Mouse (Mus musculus): ENCODE results near the gene Tmem38b. TPM values are rescaled to one million over a fixed set of nuclear protein-coding genes. Genes with fewer than 3 reads are reported as not detected.

The Tmem38b gene
- 13.0 and 13.5 TPM in 2 replicates for polyA plus RNA-seq (2014; fragmentation: Nextera tagmentation; extraction: Ambion mirVana)

- Histone ChIP-seq H3K36me3 (ENCODE audit: control insufficient read depth, insufficient read depth, low read length) (no peaks in the 10 kb centered on the region), H3K9ac (ENCODE audit: low read length) (peak within 1 kb of the TSS; percentile 84), H3K9me3 (ENCODE audit: control insufficient read depth, low read length) (no peaks in the 10 kb centered on the region), H3K27me3 (ENCODE audit: control insufficient read depth, insufficient read depth, low read length) (no peaks in the 10 kb centered on the region), H3K27ac (ENCODE audit: low read depth, low read length) (0 out of 2 replicates have a peak within 1 kb of the TSS, but pooled peaks have one; percentile 40), H3K4me3 (ENCODE audit: low read depth, low read length) (peak within 1 kb of the TSS; percentile 90), H3K4me2 (peak within 1 kb of the TSS; percentile 77), H3K4me1 (ENCODE audit: control insufficient read depth, insufficient read depth, low read length) (no peaks in the 10 kb centered on the region; the same call in 1 of the 2 replicates)
- WGBS = under 1% methylated on average over 55 of the region's 55 CpGs
- DNase-seq (ENCODE audit: low spot score, missing footprints) (peak; percentile 98), ATAC-seq (ENCODE audit: low FRiP score) (peak; percentile 93)
These were observed at the start of gene Tmem38b for GRCm38 (mm10) chr4:53825821-53826605. Gene Tmem38b (plus strand): TSS chr4:53826045.

DNA sequence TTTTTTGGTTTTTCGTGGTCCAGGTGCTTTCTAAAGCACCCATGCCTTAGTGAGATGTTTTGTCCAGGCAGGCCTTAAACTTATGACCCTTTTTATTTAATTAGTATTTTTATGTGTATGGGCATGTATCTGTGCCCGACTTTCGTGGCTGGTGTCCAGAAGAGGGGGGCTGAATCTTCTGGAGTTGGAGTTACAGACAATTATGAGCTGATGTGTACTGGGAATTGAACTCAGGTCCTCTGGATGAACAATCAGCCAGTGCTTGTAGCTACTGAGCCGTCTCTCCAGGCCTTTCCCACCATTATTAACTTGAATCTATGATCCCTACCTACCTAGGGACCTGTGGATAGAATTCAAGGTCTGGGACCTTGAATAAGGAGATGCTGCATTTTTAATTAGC is 44.4 kb upstream of the Tmem38b start:
- peaks cover 24% of the 10 kb centered on the region for H3K27me3 ChIP-seq (ENCODE audit: control insufficient read depth, insufficient read depth, low read length)

DNA sequence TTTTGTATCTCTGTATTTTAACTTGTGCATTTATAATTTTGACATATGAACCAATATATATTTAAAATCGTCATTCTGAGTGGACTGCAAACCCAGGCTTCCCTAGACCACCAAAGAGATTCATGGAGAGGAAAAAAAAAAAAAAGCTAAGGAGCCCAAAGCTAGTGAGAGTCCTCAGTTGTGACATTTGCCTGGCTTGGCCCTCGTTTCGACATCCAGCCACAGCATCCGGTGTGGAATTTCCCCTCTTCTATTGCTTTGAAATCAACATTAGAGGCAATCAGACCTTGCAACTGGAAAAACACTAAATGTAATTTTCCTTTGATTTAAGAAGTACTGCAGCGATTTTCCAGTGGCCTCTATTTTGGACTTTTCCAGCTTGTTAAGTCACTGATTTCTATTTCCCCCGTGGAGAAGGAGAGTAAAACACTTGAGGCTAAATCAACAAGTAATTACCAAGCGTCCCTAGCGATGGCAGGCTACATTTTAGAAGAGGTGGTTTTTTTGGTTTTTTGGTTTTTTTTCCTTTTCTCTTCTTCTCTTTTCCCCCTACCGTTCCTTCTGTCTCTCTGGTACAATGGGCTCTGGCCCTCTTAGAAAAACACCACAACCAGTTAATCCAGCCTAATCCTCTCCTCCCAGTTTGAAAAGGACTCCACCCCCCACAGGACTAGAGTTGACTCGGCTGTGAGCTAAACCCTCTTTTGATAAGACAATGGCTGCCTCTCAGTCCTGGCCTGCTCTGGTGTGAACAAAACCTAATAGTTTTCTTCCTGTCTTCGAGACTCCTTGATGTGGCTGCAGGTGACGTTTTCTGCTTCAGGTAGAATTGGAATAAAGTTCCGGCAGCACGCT is 43.4 kb upstream of the Tmem38b start:
- peak overlapping the region; percentile 71 for H3K27ac ChIP-seq (ENCODE audit: low read depth, low read length)
- H3K4me1 ChIP-seq (ENCODE audit: control insufficient read depth, insufficient read depth, low read length) = peaks cover 26% of the 10 kb centered on the region
- H3K9me3 ChIP-seq (ENCODE audit: control insufficient read depth, low read length) = no peaks in the 10 kb centered on the region
- H3K9ac ChIP-seq (ENCODE audit: low read length) = peak overlapping the region; percentile 21
- no peaks in the 10 kb centered on the region for H3K36me3 ChIP-seq (ENCODE audit: control insufficient read depth, insufficient read depth, low read length)
- ATAC-seq (ENCODE audit: low FRiP score) (peak; percentile 70), DNase-seq (ENCODE audit: low spot score, missing footprints) (peak; percentile 94)
- WGBS = 4% methylated on average over 14 of the region's 14 CpGs
- peaks cover 16% of the 10 kb centered on the region for H3K27me3 ChIP-seq (ENCODE audit: control insufficient read depth, insufficient read depth, low read length)
- peak overlapping the region; percentile 40 for H3K4me2 ChIP-seq
- peak overlapping the region; percentile 19 for H3K4me3 ChIP-seq (ENCODE audit: low read depth, low read length)

More for the DNA sequence above, 44.4 kb upstream of the Tmem38b start:
- Histone ChIP-seq H3K9ac (ENCODE audit: low read length) (peak overlapping the region; percentile 54), H3K36me3 (ENCODE audit: control insufficient read depth, insufficient read depth, low read length) (no peaks in the 10 kb centered on the region), H3K4me3 (ENCODE audit: low read depth, low read length) (peak overlapping the region; percentile 28), H3K9me3 (ENCODE audit: control insufficient read depth, low read length) (no peaks in the 10 kb centered on the region), H3K4me1 (ENCODE audit: control insufficient read depth, insufficient read depth, low read length) (peaks cover 26% of the 10 kb centered on the region), H3K27ac (ENCODE audit: low read depth, low read length) (no peak overlapping the region), H3K4me2 (peak overlapping the region; percentile 35)
- no peak for ATAC-seq (ENCODE audit: low FRiP score)
- 18% methylated on average over 4 of the region's 4 CpGs for WGBS
- DNase-seq (ENCODE audit: low spot score, missing footprints) = peak; percentile 71

- DNase-seq (ENCODE audit: low spot score, missing footprints) (peak; percentile 84), ATAC-seq (ENCODE audit: low FRiP score) (no peak)
- Histone ChIP-seq H3K27me3 (ENCODE audit: control insufficient read depth, insufficient read depth, low read length) (peaks cover 4% of the 10 kb centered on the region), H3K27ac (ENCODE audit: low read depth, low read length) (no peak overlapping the region), H3K36me3 (ENCODE audit: control insufficient read depth, insufficient read depth, low read length) (no peaks in the 10 kb centered on the region), H3K4me2 (peak overlapping the region; percentile 7; the same call in 1 of the 2 replicates), H3K4me1 (ENCODE audit: control insufficient read depth, insufficient read depth, low read length) (peaks cover 19% of the 10 kb centered on the region), H3K4me3 (ENCODE audit: low read depth, low read length) (no peak overlapping the region), H3K9me3 (ENCODE audit: control insufficient read depth, low read length) (no peaks in the 10 kb centered on the region), H3K9ac (ENCODE audit: low read length) (no peak overlapping the region)
- WGBS = 79% methylated on average over 15 of the region's 15 CpGs
These were observed 40.0 kb upstream of the Tmem38b start for GRCm38 (mm10) chr4:53785746-53786398.

DNA sequence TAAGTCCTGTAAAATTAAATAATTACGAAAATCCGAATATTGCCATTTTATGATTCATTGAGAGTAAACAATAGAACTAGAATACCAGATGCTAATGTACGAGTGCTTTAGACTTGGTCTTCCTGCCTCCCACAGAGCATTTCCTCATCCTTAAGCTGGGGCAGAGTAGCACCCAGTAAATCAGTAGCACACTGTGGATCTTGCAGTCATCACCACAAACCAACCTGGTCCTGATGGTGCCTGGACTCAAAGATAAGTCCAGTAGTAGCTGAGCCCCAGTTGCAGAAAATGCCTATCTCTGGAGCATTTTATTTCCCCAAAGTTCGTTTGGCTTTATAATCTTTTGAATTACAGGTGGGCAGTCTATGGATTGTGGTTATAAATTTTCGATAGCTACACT is 39.0 kb upstream of the Tmem38b start:
- WGBS = 67% methylated on average over 5 of the region's 5 CpGs
- no peaks in the 10 kb centered on the region for H3K36me3 ChIP-seq (ENCODE audit: control insufficient read depth, insufficient read depth, low read length)
- DNase-seq (ENCODE audit: low spot score, missing footprints) (peak; percentile 78), ATAC-seq (ENCODE audit: low FRiP score) (no peak)
- H3K9me3 ChIP-seq (ENCODE audit: control insufficient read depth, low read length) = no peaks in the 10 kb centered on the region
- H3K27ac ChIP-seq (ENCODE audit: low read depth, low read length) = no peak overlapping the region
- no peak overlapping the region for H3K4me2 ChIP-seq
- peaks cover 4% of the 10 kb centered on the region for H3K27me3 ChIP-seq (ENCODE audit: control insufficient read depth, insufficient read depth, low read length)
- no peak overlapping the region for H3K4me3 ChIP-seq (ENCODE audit: low read depth, low read length)
- H3K4me1 ChIP-seq (ENCODE audit: control insufficient read depth, insufficient read depth, low read length) = peaks cover 19% of the 10 kb centered on the region
- H3K9ac ChIP-seq (ENCODE audit: low read length) = no peak overlapping the region

DNA sequence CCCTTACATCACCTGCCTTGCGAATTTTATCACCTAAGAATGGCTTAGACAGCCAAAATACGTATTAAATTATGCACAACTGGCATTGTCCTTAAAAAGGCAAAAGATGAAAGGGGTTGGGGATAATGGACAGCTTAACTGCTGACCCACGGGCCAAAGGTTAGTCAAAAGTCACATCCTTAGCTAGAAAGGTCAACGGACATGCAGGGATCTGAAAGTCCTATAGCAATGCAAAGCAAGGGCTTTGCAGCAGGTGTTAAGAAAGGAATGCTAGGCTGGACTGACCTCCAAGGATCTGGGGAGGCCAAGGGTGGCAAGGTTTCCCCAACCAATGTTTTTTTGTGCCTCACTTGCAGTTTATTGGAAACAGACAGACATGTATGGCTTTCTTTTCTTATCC is 36.5 kb upstream of the Tmem38b start:
- H3K36me3 ChIP-seq (ENCODE audit: control insufficient read depth, insufficient read depth, low read length) = no peaks in the 10 kb centered on the region
- DNase-seq (ENCODE audit: low spot score, missing footprints) = peak; percentile 89
- no peak overlapping the region for H3K4me3 ChIP-seq (ENCODE audit: low read depth, low read length)
- ATAC-seq (ENCODE audit: low FRiP score) = no peak
- 0 out of 2 replicates have a peak, but pooled peaks cover 8% of the 10 kb centered on the region for H3K4me1 ChIP-seq (ENCODE audit: control insufficient read depth, insufficient read depth, low read length)
- H3K9ac ChIP-seq (ENCODE audit: low read length) = no peak overlapping the region
- H3K27me3 ChIP-seq (ENCODE audit: control insufficient read depth, insufficient read depth, low read length) = peaks cover 4% of the 10 kb centered on the region
- H3K9me3 ChIP-seq (ENCODE audit: control insufficient read depth, low read length) = no peaks in the 10 kb centered on the region
- no peak overlapping the region for H3K27ac ChIP-seq (ENCODE audit: low read depth, low read length)
- no peak overlapping the region for H3K4me2 ChIP-seq
- WGBS = 2% methylated on average over 4 of the region's 4 CpGs

- H3K36me3 ChIP-seq (ENCODE audit: control insufficient read depth, insufficient read depth, low read length) = no peaks in the 10 kb centered on the region
- no peaks in the 10 kb centered on the region for H3K9me3 ChIP-seq (ENCODE audit: control insufficient read depth, low read length)
- H3K9ac ChIP-seq (ENCODE audit: low read length) = no peak overlapping the region
- H3K4me1 ChIP-seq (ENCODE audit: control insufficient read depth, insufficient read depth, low read length) = peaks cover 31% of the 10 kb centered on the region
- H3K4me2 ChIP-seq = no peak overlapping the region
- no peak overlapping the region for H3K27ac ChIP-seq (ENCODE audit: low read depth, low read length)
- H3K4me3 ChIP-seq (ENCODE audit: low read depth, low read length) = no peak overlapping the region
- H3K27me3 ChIP-seq (ENCODE audit: control insufficient read depth, insufficient read depth, low read length) = no peaks in the 10 kb centered on the region
- 91% methylated on average over 5 of the region's 5 CpGs for WGBS
- ATAC-seq (ENCODE audit: low FRiP score) = no peak
- peak; percentile 73 for DNase-seq (ENCODE audit: low spot score, missing footprints)
These were observed 31.4 kb upstream of the Tmem38b start for GRCm38 (mm10) chr4:53794257-53794966.

GRCm38 (mm10) chr4:53795086-53795485 is 30.8 kb upstream of the Tmem38b start:
- Histone ChIP-seq H3K36me3 (ENCODE audit: control insufficient read depth, insufficient read depth, low read length) (no peaks in the 10 kb centered on the region), H3K27me3 (ENCODE audit: control insufficient read depth, insufficient read depth, low read length) (no peaks in the 10 kb centered on the region), H3K4me2 (no peak overlapping the region), H3K4me3 (ENCODE audit: low read depth, low read length) (no peak overlapping the region), H3K9me3 (ENCODE audit: control insufficient read depth, low read length) (no peaks in the 10 kb centered on the region), H3K9ac (ENCODE audit: low read length) (no peak overlapping the region), H3K4me1 (ENCODE audit: control insufficient read depth, insufficient read depth, low read length) (peaks cover 37% of the 10 kb centered on the region), H3K27ac (ENCODE audit: low read depth, low read length) (peak overlapping the region; percentile 78; the same call in 1 of the 2 replicates)
- WGBS = 18% methylated on average over 2 of the region's 2 CpGs
- no peak for ATAC-seq (ENCODE audit: low FRiP score)
- no peak for DNase-seq (ENCODE audit: low spot score, missing footprints)

Measured in midbrain, embryonic 11.5 days (tissue).